Mouse (Mus musculus): ENCODE data around the gene Bmt2. TPM values are rescaled to one million over a fixed set of nuclear protein-coding genes. Genes with fewer than 3 reads are reported as not detected.

Gene Bmt2
- polyA plus RNA-seq, 1 experiment, result 60.3 TPM

DNA sequence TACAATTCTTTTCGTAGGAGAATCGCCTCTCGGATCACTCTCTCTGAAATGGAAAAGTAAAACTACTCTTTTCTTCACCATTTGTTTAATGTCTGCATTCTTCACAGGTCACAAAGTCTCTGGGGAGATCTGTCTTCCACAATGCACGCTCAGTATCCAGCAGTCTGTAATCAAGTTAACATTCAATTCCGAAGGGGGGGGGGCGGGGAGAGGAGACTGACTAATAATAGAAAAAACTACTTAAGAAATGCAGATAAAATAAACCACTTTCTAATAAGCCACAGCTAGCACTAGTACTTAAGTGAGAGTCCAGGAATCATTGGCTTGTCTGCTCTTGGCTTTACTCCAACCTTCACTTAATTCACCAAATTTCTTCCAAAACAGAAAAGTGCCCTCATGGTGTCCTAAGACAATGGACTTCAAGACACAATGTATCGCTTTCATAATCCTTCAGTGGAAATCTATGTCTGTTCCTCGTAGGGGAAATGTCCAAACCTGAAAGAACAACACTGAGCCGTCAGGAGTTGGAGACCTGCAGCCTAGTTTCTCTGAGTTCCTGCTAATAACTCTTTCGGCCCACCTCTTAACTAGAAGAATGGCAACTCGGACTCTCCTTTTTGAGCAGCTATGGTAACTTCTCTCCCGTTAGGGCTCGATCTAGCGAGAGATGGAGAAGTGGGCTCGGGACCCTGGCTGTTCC lies 70.7 kb downstream of the Bmt2 start:
- Histone ChIP-seq H3K27ac (ENCODE audit: insufficient read depth, low read depth, low read length) (peak overlapping the region; percentile 86), H3K4me3 (ENCODE audit: insufficient read depth, low read length) (peak overlapping the region; percentile 81), H3K4me1 (ENCODE audit: control insufficient read depth, insufficient read depth, low read length) (peaks cover 44% of the 10 kb centered on the region)
- no peak for TF ChIP-seq CTCF (IDR thresholded peaks at IDR 0.05; ENCODE audit: low read depth, low read length)
- TF ChIP-seq POLR2A (IDR thresholded peaks at IDR 0.05; ENCODE audit: borderline replicate concordance, low read depth, low read length), result no peak

- peak overlapping the region; percentile 81 for H3K4me3 ChIP-seq (ENCODE audit: insufficient read depth, low read length)
- TF ChIP-seq CTCF (IDR thresholded peaks at IDR 0.05; ENCODE audit: low read depth, low read length) (no peak), POLR2A (IDR thresholded peaks at IDR 0.05; ENCODE audit: borderline replicate concordance, low read depth, low read length) (no peak)
- H3K27ac ChIP-seq (ENCODE audit: insufficient read depth, low read depth, low read length), result peak overlapping the region; percentile 86
- peaks cover 45% of the 10 kb centered on the region for H3K4me1 ChIP-seq (ENCODE audit: control insufficient read depth, insufficient read depth, low read length)
These were observed 71.4 kb downstream of the Bmt2 start for GRCm38 (mm10) chr6:13606394-13606793.

GRCm38 (mm10) chr6:13603134-13603533 lies 74.6 kb downstream of the Bmt2 start:
- TF ChIP-seq POLR2A (IDR thresholded peaks at IDR 0.05; ENCODE audit: borderline replicate concordance, low read depth, low read length) (no peak), CTCF (IDR thresholded peaks at IDR 0.05; ENCODE audit: low read depth, low read length) (no peak)
- Histone ChIP-seq H3K4me3 (ENCODE audit: insufficient read depth, low read length) (no peak overlapping the region), H3K27ac (ENCODE audit: insufficient read depth, low read depth, low read length) (peak overlapping the region; percentile 43; the same call in 1 of the 2 replicates), H3K4me1 (ENCODE audit: control insufficient read depth, insufficient read depth, low read length) (peaks cover 42% of the 10 kb centered on the region)

DNA sequence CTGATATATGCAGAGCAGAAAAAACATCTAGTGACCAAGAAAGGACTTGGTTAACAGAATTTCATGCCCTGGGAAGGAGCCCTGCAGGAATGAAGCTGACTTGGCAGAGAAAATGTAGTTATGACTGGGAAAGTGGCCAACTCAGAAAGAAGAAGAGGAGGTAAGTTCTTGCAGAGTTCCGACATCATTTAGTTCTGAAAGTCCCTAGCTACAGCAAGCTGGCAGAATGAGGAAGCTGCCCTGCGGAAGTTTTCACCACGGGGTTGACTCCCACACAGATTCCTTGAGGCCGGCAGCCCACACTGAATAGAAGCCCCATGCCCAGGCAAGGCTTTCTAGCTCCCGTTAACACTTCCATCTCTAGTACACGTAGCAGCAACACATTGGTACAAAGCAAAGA lies 76.2 kb downstream of the Bmt2 start:
- H3K4me3 ChIP-seq (ENCODE audit: insufficient read depth, low read length), result no peak overlapping the region
- H3K27ac ChIP-seq (ENCODE audit: insufficient read depth, low read depth, low read length), result peak overlapping the region; percentile 74
- TF ChIP-seq CTCF (IDR thresholded peaks at IDR 0.05; ENCODE audit: low read depth, low read length) (no peak), POLR2A (IDR thresholded peaks at IDR 0.05; ENCODE audit: borderline replicate concordance, low read depth, low read length) (no peak)
- peaks cover 46% of the 10 kb centered on the region for H3K4me1 ChIP-seq (ENCODE audit: control insufficient read depth, insufficient read depth, low read length)

DNA sequence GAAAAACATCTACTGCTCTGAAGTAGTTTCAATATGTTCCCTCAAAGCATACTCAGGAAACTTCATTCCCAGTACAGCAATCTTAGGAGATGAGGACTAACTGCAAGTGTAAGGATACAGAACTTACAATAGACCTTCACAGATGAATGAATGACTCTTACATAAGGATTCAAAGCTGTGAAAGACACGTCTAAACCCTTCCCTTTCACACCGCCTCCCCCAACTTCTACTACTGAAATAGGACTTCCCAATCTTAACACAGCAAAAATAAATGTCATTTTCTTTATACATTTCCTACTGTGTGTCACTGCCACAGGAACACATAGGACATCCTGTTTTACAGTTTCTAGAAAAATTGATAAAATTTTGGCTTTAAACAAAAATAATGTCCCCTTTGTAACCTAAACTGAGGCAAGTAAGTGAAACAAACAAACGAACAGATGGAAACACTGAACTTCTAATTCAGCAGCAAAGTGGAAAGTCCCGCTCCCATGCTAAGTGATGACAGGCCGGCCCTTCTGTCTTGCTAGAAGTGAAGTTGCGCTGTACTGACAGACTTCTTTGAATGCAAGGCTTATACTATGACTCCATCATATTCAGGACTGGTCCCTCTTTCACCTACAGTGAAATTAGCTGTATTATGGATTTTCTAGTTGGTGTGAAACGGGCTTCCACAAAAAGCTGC lies 79.4 kb downstream of the Bmt2 start:
- H3K4me3 ChIP-seq (ENCODE audit: insufficient read depth, low read length), result no peak overlapping the region
- H3K27ac ChIP-seq (ENCODE audit: insufficient read depth, low read depth, low read length), result no peak overlapping the region
- no peak for TF ChIP-seq POLR2A (IDR thresholded peaks at IDR 0.05; ENCODE audit: borderline replicate concordance, low read depth, low read length)
- no peak for TF ChIP-seq CTCF (IDR thresholded peaks at IDR 0.05; ENCODE audit: low read depth, low read length)
- H3K4me1 ChIP-seq (ENCODE audit: control insufficient read depth, insufficient read depth, low read length), result peaks cover 35% of the 10 kb centered on the region

GRCm38 (mm10) chr6:13592729-13593345 lies 84.9 kb downstream of the Bmt2 start:
- TF ChIP-seq CTCF (IDR thresholded peaks at IDR 0.05; ENCODE audit: low read depth, low read length), result no peak
- Histone ChIP-seq H3K27ac (ENCODE audit: insufficient read depth, low read depth, low read length) (no peak overlapping the region), H3K4me3 (ENCODE audit: insufficient read depth, low read length) (no peak overlapping the region), H3K4me1 (ENCODE audit: control insufficient read depth, insufficient read depth, low read length) (peaks cover under 1% of the 10 kb centered on the region)

DNA sequence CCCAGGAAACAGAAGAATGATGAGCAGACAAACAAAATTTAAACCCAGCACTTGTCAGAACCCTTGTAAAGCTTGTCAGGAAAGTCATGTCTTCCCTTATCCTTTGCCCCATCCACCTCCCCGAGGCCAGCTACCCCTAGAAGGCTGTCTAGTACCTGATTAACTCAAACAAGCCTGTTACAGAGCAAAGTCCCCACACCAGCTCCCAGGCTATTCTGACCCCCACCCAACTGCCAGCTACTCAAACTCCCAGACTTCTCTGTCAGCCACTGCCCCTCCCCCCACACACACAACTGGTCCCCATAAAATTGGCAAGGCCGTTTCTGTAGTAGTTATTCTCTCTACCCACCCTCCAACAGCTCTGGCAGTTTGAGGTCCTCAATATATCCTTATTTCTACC lies 91.2 kb downstream of the Bmt2 start:
- no peak overlapping the region for H3K27ac ChIP-seq (ENCODE audit: insufficient read depth, low read depth, low read length)

GRCm38 (mm10) chr6:13586154-13586553 lies 91.6 kb downstream of the Bmt2 start:
- H3K4me3 ChIP-seq (ENCODE audit: insufficient read depth, low read length), result no peak overlapping the region
- H3K27ac ChIP-seq (ENCODE audit: insufficient read depth, low read depth, low read length), result no peak overlapping the region
- H3K4me1 ChIP-seq (ENCODE audit: control insufficient read depth, insufficient read depth, low read length), result no peaks in the 10 kb centered on the region
- TF ChIP-seq POLR2A (IDR thresholded peaks at IDR 0.05; ENCODE audit: borderline replicate concordance, low read depth, low read length) (no peak), CTCF (IDR thresholded peaks at IDR 0.05; ENCODE audit: low read depth, low read length) (no peak)

More for the DNA sequence above, 91.2 kb downstream of the Bmt2 start:
- TF ChIP-seq POLR2A (IDR thresholded peaks at IDR 0.05; ENCODE audit: borderline replicate concordance, low read depth, low read length), result no peak
- no peak for TF ChIP-seq CTCF (IDR thresholded peaks at IDR 0.05; ENCODE audit: low read depth, low read length)
- H3K4me1 ChIP-seq (ENCODE audit: control insufficient read depth, insufficient read depth, low read length), result no peaks in the 10 kb centered on the region
- H3K4me3 ChIP-seq (ENCODE audit: insufficient read depth, low read length), result no peak overlapping the region

GRCm38 (mm10) chr6:13584788-13585187 lies 93.0 kb downstream of the Bmt2 start:
- H3K4me3 ChIP-seq (ENCODE audit: insufficient read depth, low read length), result no peak overlapping the region
- TF ChIP-seq POLR2A (IDR thresholded peaks at IDR 0.05; ENCODE audit: borderline replicate concordance, low read depth, low read length) (no peak), CTCF (IDR thresholded peaks at IDR 0.05; ENCODE audit: low read depth, low read length) (no peak)
- H3K4me1 ChIP-seq (ENCODE audit: control insufficient read depth, insufficient read depth, low read length), result no peaks in the 10 kb centered on the region; the same call in 1 of the 2 replicates
- no peak overlapping the region for H3K27ac ChIP-seq (ENCODE audit: insufficient read depth, low read depth, low read length)

DNA sequence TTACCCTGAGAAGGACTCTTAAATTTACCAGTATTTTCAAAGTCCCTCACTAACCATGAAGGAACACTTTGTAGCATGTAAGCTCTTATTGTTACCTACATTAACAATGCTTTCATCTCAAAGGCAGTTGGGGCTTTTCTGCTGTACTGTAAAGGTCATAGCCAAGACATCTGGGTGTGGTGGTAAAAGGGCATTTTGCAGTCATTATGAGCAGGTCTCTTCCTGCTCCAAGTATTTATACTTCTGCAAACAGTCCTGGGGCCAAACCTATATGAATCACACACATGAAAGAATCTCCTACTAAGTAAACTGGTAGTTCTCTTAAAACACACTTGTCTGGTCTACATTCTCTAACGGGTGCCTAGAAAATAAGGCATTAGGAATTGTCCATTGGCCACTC lies 95.7 kb downstream of the Bmt2 start:
- Histone ChIP-seq H3K4me3 (ENCODE audit: insufficient read depth, low read length) (no peak overlapping the region), H3K4me1 (ENCODE audit: control insufficient read depth, insufficient read depth, low read length) (no peaks in the 10 kb centered on the region; the same call in 1 of the 2 replicates), H3K27ac (ENCODE audit: insufficient read depth, low read depth, low read length) (no peak overlapping the region)
- TF ChIP-seq CTCF (IDR thresholded peaks at IDR 0.05; ENCODE audit: low read depth, low read length) (no peak), POLR2A (IDR thresholded peaks at IDR 0.05; ENCODE audit: borderline replicate concordance, low read depth, low read length) (no peak)

Other genes with a start within 250 kb of the Bmt2 start
- gene Tmem168, start 69.9 kb downstream of the Bmt2 start, polyA plus RNA-seq (2012; ENCODE audit: insufficient read depth, insufficient read length, missing spikeins), result 42.9 and 44.0 TPM in 2 replicates
- gene Gpr85, start 162.0 kb upstream of the Bmt2 start, polyA plus RNA-seq (2012; ENCODE audit: insufficient read depth, insufficient read length, missing spikeins), result 6.7 and 9.7 TPM in 2 replicates
- 152 and 158 TPM in 2 replicates for gene 2610001J05Rik, start 193.6 kb upstream of the Bmt2 start, polyA plus RNA-seq (2012; ENCODE audit: insufficient read depth, insufficient read length, missing spikeins)

Data from bone marrow macrophage, adult 2 months (primary cell).